Mouse (Mus musculus): Measurements from ENCODE around the gene Maco1.

- TF ChIP-seq CTCF (IDR thresholded peaks at IDR 0.05; ENCODE audit: borderline replicate concordance, insufficient read depth, low read depth, low read length) = no peak
- no peak for TF ChIP-seq POLR2A (IDR thresholded peaks at IDR 0.05; ENCODE audit: borderline replicate concordance, insufficient read depth, low read length)
These were observed 30.7 kb upstream of the Maco1 start for GRCm38 (mm10) chr4:134883808-134884207.

All from cerebellum, adult 2 months (tissue).